Mouse (Mus musculus): Measurements from ENCODE around the gene Gm12166.
"Not testable (repeated sequence)": the region's sequence is repeated elsewhere in the genome, so short reads cannot be mapped to it uniquely, and the experiment has no call there.

The Gm12166 gene

DNA sequence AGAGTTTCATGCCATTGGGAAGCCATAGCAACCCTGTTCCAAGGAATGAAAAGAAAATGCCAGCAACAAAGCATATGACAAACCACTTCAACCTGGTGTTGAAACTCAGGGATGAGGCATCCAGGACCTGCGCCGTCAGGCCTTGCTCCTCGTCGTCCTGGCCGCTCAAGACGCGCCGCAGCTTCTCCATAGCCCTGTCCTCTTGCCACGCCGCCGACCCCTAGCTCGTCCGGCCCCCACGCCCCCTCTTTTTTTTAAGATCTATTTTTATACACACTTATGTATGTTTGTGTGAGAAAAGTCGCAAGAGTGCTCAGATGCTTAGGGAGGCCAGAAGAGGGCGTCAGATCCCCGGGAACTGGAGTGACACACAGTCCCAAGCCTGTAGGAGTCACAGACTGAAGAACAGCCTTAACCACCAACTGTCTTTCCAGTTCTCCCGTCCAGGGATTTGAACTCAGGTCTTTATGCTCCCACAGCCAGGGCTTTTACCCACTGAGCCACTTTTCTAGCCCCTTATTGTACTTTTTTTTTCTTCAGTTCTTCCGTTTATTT is at the start of gene Gm12166:
Gm12166 (minus strand) TSS at position 217 of the 555 bp plus-strand sequence.
- DNase-seq (ENCODE audit: low spot score in 2 of 2): not testable (repeated sequence)

DNA sequence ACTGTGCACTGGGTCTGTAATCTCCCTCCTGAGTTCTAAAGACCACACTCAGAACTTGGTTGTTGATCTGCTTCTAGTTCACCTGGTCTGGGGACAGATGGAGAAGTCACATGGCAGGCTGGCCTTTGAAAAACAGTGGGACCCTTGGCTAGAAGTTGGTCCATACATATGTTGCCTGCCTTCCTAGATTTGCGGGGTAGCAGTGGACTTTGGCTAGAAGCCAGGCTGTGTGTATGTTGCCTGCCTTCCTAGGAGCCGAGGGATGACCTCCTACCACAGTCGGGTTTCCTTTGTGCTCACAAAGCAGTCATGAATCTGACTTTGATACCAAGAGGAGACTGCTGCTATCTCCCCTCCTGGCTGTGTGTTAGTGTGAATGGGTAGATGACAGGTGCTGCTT is 44.9 kb upstream of the Gm12166 start:
- no peak for DNase-seq (ENCODE audit: low spot score in 2 of 2)

DNA sequence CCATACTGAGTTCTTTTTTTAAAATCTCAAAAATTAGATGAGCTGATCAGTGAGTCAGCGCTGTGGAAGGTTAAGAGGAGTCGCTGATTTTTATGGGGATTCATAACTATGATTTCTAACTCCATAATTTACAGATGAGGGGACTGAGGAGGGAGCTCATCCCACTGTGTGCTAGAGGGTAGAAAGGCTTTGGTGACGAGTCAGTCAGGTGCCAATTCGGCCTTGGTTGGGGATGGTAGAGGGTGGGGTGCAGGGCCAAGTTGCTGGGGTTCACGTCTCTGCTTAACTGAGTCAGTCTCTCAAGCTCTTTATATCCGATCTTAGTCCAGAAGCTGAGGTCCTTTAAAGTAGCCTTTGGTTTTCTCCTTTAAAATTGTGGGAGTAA is 44.1 kb upstream of the Gm12166 start:
- no peak for DNase-seq (ENCODE audit: low spot score in 2 of 2)

DNA sequence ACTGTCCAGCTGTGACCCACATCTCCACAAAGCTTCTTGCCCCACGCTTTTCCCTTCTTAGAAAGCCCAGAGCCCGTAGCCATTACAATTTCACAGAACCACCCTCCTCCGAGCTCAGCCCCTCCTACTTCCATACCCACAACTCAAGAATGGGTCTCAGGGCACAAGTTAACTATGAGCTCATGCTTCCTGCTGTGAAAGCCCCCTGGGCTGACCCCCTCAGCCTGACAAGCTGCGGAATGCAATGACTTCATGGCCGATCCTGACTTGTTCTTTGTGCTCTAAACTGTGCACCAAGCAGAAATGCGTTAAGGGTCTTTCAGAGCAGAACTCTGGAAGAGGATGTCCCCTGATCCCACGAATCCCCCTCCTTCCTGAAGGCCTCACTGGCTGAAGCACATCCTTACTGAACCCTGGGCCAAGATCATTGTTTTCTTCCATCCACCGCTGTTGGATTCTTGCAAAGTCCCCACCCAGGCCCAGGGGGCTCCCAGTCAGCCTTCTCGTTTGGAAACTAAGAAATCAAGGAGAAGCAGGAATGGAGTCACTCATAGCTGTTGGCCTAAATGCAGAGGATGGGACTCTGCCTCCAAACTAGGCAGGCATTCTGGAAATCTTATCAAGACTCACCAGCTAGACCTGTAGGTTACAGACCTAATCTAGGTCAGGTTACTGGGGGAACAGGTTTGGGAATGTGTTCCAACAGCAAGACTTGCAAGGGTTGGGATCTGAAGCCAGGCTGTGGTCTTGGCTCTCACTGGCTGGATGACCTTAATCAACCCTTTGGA is 43.5 kb upstream of the Gm12166 start:
- DNase-seq (ENCODE audit: low spot score in 2 of 2): no peak

DNA sequence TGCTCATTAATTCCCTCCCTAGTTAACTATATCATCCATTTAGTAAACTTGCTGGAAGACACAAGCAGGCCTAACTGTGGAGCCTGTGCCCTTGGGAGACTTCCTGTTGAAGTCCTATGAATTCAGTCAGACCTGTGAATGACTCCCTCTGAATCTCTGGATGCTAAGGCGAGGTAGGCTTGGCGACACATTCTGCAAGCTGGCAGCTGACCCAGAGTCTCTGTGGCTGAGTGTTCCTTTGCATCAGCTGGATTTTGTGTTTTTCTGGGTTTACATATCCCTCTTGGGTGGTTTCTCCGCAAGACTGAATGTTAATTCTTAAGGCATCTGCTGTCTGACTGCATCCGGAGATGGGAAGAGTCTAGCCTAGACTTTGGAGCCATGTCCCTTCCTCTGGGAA is 40.0 kb upstream of the Gm12166 start:
- DNase-seq (ENCODE audit: low spot score in 2 of 2): no peak

DNA sequence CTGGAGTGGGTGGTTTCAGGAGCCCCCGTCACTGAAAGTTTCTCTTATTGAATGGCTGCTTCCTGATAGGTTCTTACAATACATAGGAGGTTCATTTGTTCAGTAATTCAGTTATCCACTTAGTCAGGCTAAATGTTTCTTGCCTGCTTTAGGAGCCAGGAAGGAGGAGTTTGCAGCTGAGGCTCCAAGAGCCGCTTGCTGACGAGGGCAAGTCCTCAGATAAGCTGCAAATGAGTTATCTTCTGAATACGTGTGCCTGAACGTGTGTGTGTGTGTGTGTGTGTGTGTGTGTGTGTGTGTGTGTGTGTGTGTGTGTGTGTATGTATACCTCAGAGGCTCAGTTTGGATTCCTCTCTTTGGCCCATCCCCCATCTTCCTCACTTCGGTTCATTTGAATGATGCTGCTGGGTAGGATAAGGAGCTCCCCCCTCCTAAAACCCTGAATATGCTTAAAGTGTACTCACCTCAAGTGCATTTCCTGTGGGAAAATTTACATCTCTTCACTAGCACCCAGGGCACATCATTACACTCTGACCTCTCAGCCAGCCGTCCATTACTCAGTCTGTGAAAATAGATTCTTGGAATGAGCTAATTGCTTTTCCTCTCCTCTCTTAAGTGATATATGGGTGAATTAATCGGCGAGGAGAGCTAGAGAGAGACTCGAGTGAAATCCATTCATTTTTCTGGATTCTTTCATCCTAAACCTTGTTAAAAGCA is 39.0 kb upstream of the Gm12166 start:
- DNase-seq (ENCODE audit: low spot score in 2 of 2): no peak

DNA sequence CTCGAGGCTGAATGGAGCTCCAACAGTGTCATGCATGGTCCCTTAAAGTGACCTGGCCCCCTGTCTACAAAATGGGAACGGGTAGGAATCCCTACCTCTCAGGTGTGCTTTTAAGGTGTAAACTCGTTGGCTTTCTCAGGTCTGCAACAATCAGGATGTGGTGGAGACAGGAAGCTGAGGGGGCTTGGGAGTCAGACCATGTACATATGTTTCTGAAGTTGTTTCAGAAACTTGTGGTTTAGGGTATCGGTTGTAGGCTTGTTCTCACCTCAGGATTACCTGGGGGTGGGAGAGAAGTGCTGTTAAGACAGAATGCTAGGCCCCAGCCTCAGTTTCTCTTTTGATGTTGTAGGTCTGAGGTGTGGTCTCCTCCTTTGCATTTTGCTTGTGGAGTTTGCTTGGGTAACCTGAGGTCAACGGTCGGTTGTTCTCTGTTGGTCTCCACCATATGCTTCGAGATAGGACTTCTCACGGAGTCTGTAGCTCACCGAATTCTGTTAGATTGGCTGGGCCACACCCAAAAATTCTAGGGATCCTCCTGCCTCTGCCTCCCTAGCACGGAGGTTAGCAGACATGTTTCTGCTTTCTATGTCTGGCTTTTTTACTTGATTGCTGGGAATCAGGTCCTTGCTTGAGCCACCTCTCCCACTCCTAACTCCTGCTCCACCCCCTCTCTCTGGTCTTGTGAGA is 38.1 kb upstream of the Gm12166 start:
- DNase-seq (ENCODE audit: low spot score in 2 of 2): no peak

DNA sequence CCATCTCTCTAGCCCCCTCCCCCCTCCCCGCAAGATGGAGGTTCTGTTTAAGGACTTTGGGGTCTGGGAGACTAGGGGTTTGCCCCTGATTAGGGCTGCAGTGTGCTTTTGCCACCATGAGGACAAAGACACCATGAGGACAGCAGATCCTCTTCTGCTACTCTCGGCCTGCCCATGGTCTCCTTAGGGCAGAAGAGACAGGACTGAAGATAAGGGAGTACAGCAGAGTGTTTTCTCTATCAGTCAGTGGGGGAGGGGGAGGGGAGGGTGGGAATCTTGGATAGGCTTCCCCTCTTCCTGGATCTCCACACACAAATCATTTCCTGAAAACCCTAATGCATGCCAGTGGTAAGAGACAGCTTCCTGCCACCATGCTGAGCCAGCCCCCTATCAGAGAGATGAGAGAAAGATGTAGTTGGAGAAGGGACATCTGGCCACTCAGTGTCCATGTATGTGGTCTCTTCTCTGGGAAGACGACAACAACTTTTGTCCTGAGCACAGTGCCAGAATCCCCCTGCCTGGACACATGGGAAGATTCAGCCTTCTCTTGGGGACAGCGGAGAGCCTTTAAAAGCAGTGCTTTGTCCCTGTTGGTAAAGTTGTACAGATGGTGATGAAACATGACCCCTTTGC is 37.1 kb upstream of the Gm12166 start:
- no peak for DNase-seq (ENCODE audit: low spot score in 2 of 2)

DNA sequence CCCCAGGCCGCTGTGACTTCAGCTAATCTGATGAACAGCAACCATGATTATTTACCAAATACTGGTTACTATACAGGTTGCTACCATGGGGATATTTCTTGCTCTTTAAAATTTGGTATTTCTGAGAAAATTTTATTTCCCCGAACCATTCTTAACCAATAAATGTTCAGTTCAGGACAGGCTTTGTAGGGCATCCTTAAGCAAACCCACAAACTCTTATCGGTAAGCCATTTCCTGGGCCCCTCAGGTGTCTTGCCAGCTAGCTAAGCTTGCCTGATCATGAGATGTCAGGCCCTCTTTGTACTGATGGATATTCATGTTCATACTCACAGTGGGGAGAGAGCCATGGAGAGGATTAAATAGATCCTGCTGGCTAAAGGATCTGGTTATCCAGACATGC is 34.3 kb upstream of the Gm12166 start:
- DNase-seq (ENCODE audit: low spot score in 2 of 2): no peak

DNA sequence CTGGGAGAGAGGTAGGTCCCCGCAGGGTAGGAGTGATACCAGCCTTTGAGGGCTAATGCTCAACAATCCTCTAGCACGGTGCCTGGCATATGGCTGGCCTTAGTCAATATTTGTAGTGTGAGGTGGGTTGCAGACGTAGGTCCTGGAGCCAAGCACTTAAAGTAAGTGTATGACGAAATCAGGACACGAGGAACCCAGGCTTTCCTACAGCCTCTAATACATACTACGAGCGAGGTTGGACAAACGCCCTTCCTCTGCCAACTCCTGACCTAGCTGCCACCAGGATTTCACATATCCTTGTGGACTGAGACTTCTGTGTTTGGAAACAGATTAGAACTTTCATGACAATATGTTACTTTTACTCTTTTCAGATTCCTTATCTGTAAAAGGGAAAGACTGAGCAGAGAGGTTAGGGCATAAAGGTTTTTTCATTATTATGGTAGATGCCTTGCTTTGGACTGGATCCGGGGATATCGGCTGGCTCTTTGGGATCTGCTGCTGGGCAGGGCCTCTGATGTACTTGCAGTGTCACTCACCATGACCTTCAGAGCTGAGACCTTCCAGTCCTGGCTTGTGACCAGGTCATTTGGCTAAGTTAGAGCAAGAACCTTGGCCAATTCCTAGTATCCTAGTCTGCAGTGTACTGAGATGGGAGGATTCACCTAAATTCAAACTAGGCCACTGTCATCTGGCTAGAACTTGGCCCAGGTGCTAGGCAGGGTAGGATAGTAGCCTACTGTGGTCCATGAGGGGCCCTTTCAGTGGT is 33.5 kb upstream of the Gm12166 start:
- no peak for DNase-seq (ENCODE audit: low spot score in 2 of 2)

DNA sequence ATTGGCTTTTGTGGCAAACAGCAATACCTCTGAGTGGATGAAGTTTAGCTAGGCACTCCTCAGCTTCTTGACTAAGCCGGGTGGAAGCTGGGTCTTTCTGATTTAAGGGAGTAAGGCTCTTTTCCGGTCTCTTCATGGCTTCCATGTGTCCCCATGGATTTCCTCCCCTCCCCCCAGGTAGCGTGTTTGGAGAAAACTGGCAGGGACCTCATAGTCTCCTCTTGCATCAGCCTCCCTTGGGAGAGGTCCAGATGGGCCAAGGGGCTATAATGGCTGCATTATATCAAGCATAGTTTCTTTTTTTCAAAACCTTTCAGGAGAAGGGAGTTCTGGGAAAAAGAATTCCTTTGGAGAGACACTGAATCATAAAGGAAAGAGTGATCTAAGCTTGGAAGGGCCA is 32.4 kb upstream of the Gm12166 start:
- DNase-seq (ENCODE audit: low spot score in 2 of 2): no peak

DNA sequence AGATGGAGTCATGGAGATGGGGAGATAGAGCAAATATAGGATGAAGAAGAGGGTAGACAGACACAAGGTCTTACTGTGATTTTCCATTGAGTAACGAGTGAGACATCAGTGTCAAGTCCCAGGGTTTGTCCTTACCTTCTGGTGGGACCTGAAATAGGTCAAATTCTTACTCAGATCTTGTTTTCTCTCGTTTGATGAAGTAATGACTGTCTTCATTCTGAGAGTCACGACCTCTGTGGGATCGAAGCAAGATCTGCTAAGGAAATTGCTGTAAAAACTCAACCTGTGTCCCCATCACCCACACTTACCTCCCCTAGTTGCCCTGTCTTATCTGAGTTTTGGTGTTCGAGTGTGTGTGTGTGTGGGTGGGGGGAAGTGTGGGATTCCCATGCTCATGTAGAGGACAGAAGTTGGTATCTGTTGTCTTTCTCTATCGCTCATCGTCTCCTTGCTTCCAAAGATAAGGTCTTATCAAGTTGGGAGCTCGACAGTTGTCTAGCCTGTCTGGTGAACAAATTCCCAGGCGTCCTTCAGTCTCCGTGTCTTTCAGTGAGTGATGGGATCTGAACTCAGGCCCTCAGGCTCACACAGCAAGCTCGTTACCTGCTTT is 31.8 kb upstream of the Gm12166 start:
- DNase-seq (ENCODE audit: low spot score in 2 of 2): no peak

DNA sequence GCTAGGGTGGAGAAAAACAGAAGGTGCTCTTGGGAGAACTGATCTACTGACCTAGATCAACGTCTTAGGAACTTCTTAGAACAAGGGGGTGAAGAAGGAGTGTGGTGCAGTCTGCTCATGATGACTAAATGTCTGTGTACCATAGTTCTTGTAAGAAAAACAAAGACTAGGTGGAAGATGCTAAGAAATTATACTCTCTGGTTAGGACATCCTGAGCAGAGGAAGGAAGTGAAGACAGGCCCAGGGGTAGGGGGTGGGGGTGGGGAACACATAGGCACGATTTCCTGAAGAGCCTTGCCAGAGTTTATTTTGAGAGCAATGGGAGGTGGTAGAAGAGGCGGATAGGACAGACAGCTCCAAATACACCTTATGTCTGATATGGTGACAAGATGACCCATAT is 31.3 kb upstream of the Gm12166 start:
- DNase-seq (ENCODE audit: low spot score in 2 of 2): no peak

DNA sequence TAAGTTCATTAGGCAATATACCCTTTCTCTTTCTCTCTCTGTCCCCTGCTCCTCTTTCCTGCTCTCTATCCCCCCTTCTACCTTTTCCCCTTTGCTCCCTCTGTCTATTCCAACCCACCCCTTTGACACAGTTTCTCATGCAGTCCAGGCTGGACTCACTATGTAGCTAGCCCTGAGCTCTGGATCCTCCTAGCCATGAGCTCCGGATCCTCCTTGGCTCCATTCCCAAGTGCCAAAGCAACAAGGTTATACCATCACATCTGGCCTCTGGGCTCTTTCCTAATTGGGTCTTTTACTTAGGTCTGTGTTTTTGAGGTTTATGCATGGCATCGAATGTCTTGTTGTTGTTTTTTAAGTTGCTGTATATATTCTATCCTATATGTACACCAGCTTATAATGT is 29.0 kb upstream of the Gm12166 start:
- no peak for DNase-seq (ENCODE audit: low spot score in 2 of 2)

DNA sequence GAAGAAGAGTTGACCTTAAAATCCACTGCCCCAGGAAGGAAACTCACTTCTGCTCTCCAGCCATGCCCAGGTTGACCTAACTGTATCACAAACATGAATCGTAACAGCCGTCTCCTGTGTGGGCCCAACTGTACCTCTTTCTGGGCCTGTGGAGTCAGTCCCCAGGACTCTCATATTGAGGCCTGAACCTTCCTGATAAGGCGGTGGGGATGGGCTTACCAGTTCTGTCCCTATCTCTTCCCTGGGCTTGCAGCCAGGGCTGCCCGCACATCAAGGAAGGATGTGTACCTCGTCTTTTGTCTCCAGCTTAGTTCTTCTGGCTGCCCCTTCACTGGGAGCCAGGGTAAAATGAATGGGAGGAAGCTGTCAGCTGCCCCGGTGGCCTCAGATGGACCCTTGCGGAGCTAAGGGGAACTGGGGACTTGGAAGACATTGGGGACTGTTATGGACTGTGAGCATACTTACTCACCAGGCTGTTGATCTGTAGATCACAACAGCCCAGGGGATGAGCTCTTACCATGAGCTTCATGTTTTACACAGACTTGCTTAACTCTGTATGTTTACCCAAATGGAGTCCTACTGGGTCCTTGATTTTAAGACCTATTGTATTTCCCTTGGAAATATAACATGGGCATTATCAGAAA is 25.7 kb upstream of the Gm12166 start:
- no peak for DNase-seq (ENCODE audit: low spot score in 2 of 2)

DNA sequence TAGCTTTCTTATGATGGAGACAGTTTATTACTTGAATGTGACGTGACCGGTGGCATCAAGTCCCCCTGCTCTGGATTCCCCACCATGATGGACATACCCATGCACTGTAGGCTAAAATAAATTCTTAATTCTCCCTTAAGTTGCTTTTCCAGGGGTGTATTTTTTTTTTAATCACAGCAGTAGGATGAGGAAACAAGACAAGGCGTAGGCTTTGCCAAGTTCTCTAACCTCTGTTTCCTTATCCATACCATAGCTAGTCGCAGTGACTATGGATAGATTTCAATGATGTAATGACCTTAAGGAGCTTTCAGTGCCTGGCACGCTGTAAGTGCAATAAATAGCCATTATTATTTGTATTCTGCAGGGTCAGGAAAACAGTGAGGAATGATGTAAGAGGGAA is 25.2 kb upstream of the Gm12166 start:
- DNase-seq (ENCODE audit: low spot score in 2 of 2): no peak

DNA sequence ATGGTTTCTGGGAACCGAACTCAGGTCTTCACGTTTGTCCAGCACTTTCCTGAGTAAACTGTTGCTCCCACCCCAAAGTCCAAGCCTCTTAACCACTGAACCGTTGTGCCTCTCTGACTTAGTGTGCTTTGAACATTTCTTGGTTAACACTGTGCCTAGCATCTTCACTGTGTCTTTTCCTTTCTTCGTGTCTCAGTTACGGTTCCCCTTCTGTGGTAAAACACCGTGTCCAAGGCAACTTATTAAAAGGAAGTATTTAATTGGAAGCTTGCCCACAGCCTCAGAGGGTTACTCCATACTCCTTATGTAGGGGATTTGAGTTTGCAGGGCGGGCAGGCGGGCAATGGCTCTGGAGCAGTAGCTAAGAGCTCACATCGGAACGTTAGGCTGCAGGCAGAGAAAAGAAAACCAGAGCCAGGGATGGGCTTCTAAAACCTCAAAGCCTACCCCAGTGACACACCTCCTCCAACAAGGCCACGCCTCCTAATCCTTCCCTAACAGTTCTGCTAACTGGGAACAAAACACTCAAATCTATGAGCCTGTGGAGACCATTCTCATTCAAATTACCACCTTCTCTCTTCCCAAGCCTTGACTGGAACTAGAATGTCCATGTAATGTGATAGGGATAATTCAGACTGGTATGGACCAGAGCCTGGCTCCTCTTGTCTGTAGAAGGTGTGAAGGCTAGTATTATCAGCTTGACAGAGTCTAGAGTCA is 24.5 kb upstream of the Gm12166 start:
- DNase-seq (ENCODE audit: low spot score in 2 of 2): no peak

DNA sequence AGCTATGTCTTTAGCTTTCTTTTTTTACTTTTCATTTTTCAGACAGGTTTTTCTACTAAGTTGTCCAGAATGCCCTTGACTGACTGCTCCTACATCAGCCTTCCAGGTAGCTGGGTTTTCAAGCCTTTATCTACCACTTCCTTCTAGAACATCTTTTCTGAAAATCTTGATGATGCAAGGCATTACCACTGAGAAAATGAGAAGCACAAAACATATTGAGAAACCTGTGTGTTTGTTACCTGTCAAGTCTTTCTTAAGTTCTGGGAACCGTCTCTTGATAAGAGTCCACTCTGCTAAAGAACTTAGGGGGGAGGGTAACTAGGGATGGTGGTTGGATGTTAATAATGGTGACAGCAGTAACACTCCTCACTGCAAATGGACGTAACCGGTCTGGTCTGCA is 23.4 kb upstream of the Gm12166 start:
- DNase-seq (ENCODE audit: low spot score in 2 of 2): no peak

DNA sequence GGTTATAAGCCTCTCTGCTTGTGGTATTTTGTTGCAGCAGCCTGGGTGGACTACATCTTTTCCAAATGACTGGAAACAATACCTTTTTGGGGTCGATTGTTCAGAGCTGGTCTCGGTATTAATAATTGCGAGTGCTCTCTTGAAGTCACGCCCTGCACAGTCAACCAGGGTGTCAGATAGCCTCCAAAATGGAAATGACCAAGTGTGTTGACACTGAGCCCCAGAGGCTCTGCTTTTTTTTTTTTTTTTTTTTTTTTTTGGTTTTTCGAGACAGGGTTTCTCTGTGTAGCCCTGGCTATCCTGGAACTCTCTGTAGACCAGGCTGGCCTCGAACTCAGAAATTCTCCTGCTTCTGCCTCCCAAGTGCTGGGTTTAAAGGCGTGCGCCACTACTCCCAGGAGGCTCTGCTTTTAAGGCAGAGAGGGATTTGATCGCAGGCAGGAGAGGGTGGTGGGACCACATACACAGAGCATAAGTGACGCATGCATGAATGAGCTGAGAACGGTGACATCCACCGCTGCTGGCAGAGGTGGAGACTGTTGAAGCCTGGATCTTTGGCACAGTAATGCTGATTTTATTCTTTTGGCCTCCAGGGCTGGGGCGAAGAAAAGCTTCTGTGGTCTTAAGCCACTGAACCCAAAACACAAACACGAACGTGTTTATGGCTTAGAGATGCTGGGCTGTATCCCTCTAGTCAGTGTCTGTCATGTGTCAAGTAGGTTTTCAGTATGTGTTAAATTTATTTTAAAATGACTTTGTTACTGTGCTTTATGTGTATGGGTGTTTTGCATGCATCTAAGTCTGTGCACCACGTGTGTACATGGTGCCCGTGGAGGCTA is 21.9 kb upstream of the Gm12166 start:
- no peak for DNase-seq (ENCODE audit: low spot score in 2 of 2)

Measured in frontal cortex, postnatal 10 days (tissue).